Mouse (Mus musculus): ENCODE measurements around the gene Taf1b. TPM values are rescaled to one million over a fixed set of nuclear protein-coding genes. Genes with fewer than 3 reads are reported as not detected.

The Taf1b gene
- 20.4 TPM for polyA plus RNA-seq (2014; fragmentation: Illumina TruSeq; extraction: RNeasy Lipid Tissue Mini Kit (QIAGEN cat#74804); ENCODE audit: low read depth, low replicate concordance)

GRCm38 (mm10) chr12:24498150-24498840 lies at the start of gene Taf1b:
TSS of gene Taf1b (plus strand) at chr12:24498359.

GRCm38 (mm10) chr12:24571523-24572392 lies 73.6 kb downstream of the Taf1b start, which contains the start of gene Grhl1:
TSS of gene Grhl1 (plus strand) at chr12:24572283.

Other genes starting within 250 kb of the Taf1b start
- gene Grhl1, start 73.9 kb downstream of the Taf1b start, polyA plus RNA-seq (2014; fragmentation: Illumina TruSeq; extraction: RNeasy Lipid Tissue Mini Kit (QIAGEN cat#74804); ENCODE audit: low read depth, low replicate concordance), result 1.5 TPM
- gene Klf11, start 152.9 kb downstream of the Taf1b start, polyA plus RNA-seq (2014; fragmentation: Illumina TruSeq; extraction: RNeasy Lipid Tissue Mini Kit (QIAGEN cat#74804); ENCODE audit: low read depth, low replicate concordance), result 7.9 TPM
- gene Cys1, start 183.5 kb downstream of the Taf1b start, polyA plus RNA-seq (2014; fragmentation: Illumina TruSeq; extraction: RNeasy Lipid Tissue Mini Kit (QIAGEN cat#74804); ENCODE audit: low read depth, low replicate concordance), result 1.2 TPM
- 12.9 TPM for gene Rrm2, start 209.9 kb downstream of the Taf1b start, polyA plus RNA-seq (2014; fragmentation: Illumina TruSeq; extraction: RNeasy Lipid Tissue Mini Kit (QIAGEN cat#74804); ENCODE audit: low read depth, low replicate concordance)

Measured in sigmoid colon, adult 10 weeks (tissue).